Mouse (Mus musculus) spleen, postnatal 10 days (tissue): Measurements from ENCODE around the gene Ehbp1l1.

Source experiments
- DNase-seq, 2 experiments: peaks; one replicate each; pipeline ENCODE4 v3.0.0; 2021 to 2022; ENCODE audit warnings: low spot score in 2 of 2

The Ehbp1l1 gene

GRCm38 (mm10) chr19:5734325-5734724, 8.2 kb upstream of the Ehbp1l1 start:
- no peak for DNase-seq

DNA sequence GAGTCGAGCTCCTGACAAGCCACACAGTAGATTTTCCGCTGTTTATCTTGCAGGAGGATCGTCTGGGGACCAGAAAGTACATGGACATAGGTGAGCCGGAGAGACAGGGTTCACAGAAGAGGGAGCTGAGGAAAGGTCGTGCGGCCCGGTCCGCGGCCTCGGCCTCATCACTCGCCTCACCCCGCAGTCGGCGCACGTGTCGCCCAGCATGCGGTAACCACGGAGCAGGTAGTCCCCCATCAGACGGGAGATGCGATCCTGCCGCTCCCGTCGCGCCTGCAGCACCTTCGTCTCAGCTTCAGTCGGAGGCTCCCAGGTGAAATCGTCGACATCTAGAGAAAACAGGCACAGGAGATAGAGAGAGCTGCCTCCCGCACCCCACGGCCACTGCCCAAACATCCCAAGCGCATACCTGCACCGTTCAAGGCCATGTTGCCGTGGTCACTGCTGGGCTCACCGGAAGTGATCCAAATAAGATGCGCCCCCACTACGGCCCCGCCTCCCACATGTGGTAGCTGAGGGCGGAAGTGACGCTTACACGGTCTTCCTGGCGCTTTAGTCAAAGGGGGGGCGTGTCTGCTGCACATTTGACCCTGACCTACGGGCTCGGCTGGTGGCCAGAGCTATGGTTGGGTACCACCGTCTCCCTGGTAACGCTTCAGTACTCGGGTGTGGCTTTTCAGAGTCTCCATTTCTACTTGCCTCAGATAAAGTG, 5.3 kb upstream of the Ehbp1l1 start:
- DNase-seq: peak; percentile 72 to 91

DNA sequence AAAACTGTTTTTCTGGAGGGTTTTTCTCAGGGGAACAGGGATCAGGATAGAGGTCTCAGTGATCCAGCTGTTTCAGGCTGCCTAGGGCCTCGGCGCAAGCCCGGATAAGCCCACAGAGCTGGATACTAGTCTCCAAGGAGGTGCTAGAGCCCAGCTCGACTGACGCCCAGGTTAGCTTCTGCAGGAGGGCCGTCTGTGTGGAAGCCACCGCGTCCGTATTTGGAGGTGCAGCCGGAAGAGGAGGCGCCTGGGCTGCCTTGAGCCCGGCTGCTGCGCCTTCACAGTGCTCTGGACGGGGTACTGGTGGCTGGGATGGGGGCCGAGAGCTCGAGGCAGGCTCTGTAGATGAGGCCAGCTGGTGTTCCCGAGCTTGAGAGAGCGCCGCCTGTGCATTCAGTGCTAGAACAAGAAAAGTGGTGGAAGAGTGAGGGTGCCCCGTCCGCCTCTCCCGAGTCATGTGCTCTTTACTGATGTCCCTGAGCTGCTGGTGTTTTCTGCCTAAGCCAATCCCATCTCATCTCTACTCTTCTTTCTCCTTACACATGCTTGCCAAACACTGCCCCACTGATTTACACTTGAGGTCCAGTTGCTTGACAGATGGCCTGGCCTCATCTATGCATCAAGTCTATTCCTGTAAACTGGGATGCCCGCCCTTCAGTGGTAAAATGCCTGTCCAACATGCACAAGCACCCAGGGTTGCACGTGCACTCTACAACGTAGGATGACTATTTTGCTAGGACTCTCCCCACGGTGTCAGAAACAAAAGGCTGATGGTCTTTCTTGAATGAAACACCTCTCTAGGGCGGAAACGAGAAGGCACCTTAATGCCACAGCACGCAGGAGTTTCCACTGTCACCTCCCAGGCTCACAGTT, 4.4 kb upstream of the Ehbp1l1 start:
- peak in 1 of 2 experiments; percentile 74 for DNase-seq

DNA sequence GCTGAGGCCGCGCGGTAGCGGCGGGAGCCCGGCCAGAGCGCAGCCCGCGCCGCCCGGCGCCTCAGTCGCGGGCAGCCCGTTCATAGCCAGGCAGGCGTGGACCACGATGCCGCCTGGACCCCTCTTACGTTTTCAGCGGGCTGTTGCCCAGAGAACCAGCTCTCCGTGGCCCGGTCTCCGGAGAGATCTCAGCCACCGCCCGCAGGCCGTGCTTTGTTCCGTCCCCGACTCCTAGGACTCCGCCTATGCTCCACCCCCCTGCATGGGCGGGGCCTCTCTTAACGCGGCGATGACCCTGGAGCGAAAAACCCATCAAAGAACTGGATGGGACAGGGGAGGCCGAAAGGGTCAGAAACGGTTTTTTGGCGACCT, 3.3 kb upstream of the Ehbp1l1 start, which contains the start of gene Fam89b:
Gene Fam89b, minus strand, starts transcription at position 210 of the 372 bp plus-strand sequence.
- peak; percentile 84 to 94 for DNase-seq

DNA sequence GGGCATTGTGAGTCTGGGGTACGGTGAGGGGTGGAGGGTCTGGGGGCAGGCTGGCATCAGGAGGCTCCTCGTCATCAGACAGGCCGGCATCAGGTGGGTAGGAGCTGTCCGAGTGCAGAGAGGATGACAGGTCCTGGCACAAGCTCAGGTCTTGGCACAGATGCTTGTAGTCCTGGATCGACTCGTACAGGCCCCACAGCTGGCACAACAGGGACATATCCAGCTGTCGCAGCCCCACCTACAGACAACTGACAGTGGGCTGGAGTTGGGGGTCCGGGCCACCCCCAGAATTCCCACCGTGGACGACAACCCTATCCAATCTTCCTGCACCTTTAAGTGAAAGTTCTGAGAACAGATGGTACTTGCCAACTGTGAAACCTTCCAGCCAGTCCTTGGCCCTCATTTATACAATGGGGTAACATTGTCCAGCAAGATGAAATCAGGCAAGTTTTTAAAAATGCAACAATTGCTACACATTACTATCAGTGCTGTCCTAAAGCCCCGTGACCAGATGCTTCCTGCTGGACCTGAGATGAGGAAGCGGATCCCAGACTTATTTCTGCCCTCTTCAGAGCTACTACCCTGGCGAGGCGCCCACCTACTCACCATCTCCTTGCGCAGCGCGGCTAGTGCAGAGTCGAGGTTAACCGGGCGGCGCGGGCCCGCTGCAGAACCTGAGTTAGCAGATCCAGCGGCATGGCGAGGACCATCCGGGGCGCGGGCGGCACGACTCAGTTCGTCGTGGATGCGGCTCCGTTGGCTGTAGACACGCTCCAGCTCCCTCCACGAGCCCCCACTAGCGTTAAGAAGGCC, 2.7 kb upstream of the Ehbp1l1 start:
- peak; percentile 49 to 69 for DNase-seq

DNA sequence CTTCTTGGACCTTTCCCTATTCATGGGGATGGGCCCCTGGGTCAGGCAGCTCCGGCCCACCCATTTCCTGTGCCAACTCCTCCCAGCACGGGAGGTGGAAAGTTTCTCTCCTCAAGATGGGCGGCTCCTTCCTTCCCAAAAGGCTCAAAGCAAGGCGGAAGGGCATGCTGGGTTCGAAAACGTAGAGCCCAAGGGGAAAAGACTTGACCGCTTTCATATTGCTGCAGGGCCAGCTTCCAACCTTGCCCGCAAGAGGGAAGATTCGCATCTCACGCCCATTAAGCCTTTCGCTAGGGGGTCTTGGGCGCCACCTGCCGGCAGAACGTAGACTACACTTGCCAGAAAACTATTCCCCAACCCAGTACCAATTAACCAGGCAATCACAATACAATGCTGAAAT, 1.6 kb upstream of the Ehbp1l1 start:
- peak; percentile 96 to 98 for DNase-seq

DNA sequence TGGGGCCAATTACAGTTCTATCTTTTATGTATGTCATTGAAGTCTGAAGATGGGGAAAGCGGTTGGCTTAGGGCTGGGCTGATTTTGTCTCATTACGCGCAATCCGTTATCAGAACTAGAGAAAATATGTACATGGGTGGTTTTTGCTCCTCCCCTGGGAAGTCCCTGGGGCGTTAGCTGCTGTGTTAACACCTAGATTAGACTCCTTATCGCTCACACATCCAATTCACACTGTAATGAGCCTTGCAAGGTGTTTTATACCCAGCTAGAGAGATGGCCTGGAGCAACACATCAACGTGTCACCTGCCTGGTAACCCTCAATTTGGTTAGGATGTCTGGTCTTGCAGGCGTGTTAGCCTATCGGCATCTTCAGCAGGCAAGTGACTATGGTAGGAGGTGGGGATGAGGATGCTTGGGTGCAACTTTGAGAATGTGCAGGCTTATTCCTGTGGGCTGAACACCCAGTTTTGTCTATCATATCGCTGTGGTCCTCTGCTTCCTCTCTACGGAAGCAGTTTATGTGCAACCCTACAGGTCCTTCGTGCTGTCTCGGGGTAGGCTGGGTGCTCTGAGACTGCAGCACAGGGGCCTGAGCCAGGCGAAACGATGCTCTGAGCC, 953 bp upstream of the Ehbp1l1 start:
- DNase-seq: peak; percentile 62 to 66

DNA sequence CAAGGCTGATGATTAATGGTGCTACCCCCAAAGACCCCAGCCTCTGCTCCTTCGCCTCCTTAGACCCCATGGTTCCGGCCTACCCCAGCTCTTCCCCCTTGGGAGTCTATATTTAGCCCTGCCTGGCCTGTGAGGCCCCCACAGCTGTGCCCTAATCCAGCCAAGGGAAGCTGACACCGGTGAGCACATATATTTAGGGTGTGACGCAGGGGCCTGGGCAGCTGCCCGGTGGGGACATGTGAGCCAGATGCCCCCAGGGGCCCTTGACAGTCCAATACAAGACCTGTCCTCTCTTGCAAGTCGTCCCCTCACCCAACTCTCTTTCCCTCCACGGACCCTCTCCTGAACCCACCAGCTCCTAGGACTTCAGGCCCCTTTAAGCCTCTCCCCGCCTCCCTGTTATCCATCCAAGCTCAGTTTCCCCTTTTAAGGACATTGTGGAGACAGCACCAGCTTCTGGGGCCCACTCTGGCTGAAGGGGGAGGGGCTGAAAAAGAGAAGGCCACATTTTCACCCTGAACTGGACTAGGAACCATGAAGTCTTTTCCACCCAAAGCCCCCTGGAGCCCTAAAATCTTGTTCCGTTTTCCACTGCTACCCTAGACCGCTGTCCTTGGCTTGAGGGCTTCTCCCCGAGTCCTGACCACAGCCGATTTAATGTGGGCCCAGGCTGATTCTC, 949 bp downstream of the Ehbp1l1 start:
- DNase-seq: peak; percentile 59 to 73

GRCm38 (mm10) chr19:5724549-5724941, 1.6 kb downstream of the Ehbp1l1 start:
- DNase-seq: peak in 1 of 2 experiments; percentile 86

DNA sequence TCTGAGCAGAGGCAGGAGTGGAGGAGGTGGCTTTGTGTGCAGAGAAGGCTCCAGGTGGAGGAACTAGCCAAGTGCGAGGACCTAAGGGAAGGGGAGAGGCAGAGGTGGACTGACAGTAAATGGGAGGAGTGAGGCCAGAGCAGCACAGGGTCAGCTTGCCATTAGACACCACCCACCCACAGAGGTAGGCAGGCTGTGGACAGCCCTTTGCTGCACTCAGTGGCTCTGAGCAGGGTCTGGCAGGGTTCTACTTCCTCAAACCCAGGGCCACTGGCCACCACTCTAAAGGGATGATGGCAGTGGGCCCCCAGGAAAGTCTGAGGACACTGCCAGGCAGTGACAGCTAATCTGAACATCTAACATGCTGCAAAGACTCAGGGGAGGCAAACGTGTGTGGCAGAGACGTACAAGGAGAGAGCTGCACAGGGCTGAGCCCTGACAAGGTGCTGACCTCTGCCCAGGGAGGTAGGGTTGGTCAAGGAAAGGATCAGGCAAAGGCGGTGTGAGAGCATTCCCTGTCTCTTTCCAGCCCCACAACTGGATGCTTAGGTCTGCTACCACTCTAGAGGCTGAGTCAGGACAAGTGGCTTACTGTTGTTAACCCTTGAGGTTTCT, 2.1 kb downstream of the Ehbp1l1 start:
- DNase-seq: peak; percentile 30 to 51

DNA sequence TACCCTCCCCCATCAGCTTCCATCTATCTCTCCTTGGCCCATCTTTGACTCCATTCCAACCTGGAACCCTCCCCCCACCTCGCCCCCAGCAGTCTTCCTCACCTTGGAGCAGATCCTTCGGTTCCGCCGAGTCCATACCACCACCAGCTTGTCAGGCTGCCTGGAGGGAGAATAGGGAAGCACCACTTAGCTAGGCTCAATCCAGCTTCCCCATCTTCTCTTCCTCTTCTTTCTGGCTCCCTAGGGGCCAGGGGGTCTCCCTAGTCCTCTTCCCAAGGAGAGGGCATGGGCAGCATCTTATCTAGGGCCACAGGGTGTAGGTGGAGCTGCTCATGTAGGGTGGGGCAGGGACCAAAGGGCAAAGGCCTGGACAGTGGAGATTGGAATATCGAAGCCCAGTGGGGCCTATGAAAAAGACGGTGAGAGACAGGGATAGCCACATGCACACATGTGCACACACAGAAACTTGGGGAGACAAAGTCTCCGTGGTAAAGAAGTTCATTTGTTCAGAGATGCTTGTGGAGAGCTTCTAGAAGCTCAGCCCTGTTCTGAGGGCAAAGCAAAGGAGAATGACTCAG, 3.2 kb downstream of the Ehbp1l1 start:
- peak; percentile 62 to 67 for DNase-seq

DNA sequence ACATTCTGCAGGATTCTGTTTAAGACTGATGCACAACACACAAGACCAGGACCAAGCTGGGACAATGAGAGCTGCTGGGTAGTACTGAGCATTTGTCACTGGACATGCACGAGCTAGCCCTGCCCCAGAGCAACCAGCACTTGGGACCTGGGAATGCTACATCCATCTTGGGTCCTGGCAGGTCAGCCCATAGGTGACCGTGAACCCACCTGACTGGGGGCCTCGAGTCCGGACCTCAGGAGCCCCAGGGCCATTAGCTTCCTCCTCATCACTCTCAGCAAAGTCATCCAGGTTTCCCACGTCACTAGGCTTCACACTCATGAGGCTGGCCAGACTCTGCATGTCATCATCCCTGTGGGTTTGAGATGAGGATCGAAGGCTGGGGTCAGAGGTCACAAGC, 4.9 kb downstream of the Ehbp1l1 start:
- DNase-seq: no peak

GRCm38 (mm10) chr19:5716955-5717354, 9.2 kb downstream of the Ehbp1l1 start:
- peak in 1 of 2 experiments; percentile 26 for DNase-seq

GRCm38 (mm10) chr19:5715793-5716688, 10.1 kb downstream of the Ehbp1l1 start:
- DNase-seq: peak; percentile 48 to 82

DNA sequence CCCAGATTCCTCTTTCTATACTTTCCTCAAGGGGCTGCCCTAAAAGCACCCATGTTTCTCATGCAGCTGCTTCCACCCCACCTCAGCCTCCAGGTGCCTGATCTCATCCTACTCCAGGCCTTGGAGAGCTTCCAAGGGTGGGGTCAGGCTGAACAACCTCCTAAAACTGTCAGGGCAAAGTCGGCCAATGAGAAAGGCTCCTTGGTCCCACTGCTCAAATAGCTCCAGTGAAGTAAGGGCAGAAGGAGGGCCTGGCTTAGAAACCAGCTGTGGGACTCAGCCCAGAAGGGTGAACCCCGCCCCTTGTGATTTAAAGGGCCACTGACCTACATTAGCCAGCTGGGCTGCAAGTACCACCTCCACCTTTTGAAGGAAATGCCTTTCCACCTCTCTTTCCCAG, 12.4 kb downstream of the Ehbp1l1 start:
- peak in 1 of 2 experiments; percentile 53 for DNase-seq

- no peak for DNase-seq
Measured at GRCm38 (mm10) chr19:5713255-5713654, 12.9 kb downstream of the Ehbp1l1 start.

DNA sequence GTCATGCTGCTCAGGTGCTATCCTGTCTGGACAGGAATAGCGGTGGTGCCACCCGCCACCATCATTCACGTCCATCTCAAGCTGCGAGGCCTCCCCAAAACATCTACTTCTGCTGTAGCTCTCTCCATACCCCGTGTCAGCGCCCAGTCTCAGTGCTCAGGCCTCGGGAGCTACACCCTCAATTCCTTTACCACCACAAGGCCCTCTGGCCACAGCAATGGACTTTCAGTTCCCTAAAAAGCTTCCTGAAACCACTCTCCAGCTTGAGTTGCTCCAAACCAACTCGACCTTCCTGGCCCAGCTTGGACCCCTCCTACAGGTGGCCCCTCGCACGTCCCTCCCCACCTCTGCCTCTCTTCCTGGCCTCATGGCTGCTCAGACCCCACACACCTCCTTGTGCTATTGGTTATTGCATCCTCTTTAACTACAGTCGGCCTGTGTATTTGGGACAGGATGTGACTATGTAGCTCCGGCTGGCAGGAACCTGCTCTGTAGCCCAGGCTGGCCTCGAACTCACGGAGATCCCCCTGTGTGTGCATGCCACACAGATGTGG, 14.1 kb downstream of the Ehbp1l1 start:
- no peak for DNase-seq

- peak in 1 of 2 experiments; percentile 79 for DNase-seq
Measured at GRCm38 (mm10) chr19:5711218-5711617, 14.9 kb downstream of the Ehbp1l1 start.

- no peak for DNase-seq
Measured at GRCm38 (mm10) chr19:5710581-5710980, 15.5 kb downstream of the Ehbp1l1 start.
